Mouse (Mus musculus): ENCODE results near the gene Scyl2. TPM values are rescaled to one million over a fixed set of nuclear protein-coding genes. Genes with fewer than 3 reads are reported as not detected.

Gene Scyl2
- total RNA-seq, 2 experiments from 2014 or later, result 25.2 to 28.4 TPM

- no peak overlapping the region for H3K4me3 ChIP-seq
- H3K27ac ChIP-seq, result peak overlapping the region; percentile 39; the same call in 1 of the 2 replicates
- no peak for DNase-seq (ENCODE audit: low spot score in 2 of 2)
- TF ChIP-seq CTCF (conservative IDR thresholded peaks at IDR 0.05), result no peak
Measured at GRCm38 (mm10) chr10:89665679-89666078, 20.4 kb downstream of the Scyl2 start.

- no peak for TF ChIP-seq CTCF (conservative IDR thresholded peaks at IDR 0.05)
- no peak overlapping the region for H3K4me3 ChIP-seq
- DNase-seq (ENCODE audit: low spot score in 2 of 2), result no peak
- H3K27ac ChIP-seq, result peak overlapping the region; percentile 43; the same call in 1 of the 2 replicates
Measured at GRCm38 (mm10) chr10:89664977-89665645, 21.0 kb downstream of the Scyl2 start.

GRCm38 (mm10) chr10:89656366-89656765 lies 29.7 kb downstream of the Scyl2 start:
- DNase-seq (ENCODE audit: low spot score in 2 of 2), result peak; percentile 15 to 60
- Histone ChIP-seq H3K4me3 (no peak overlapping the region), H3K27ac (0 out of 2 replicates have a peak overlapping the region, but pooled peaks have one; percentile 10)
- TF ChIP-seq CTCF (conservative IDR thresholded peaks at IDR 0.05), result no peak

GRCm38 (mm10) chr10:89652912-89653311 lies 33.2 kb downstream of the Scyl2 start:
- H3K4me3 ChIP-seq, result no peak overlapping the region
- TF ChIP-seq CTCF (conservative IDR thresholded peaks at IDR 0.05), result no peak
- 0 out of 2 replicates have a peak overlapping the region, but pooled peaks have one; percentile 11 for H3K27ac ChIP-seq
- peak in 1 of 2 experiments; percentile 37 for DNase-seq (ENCODE audit: low spot score in 2 of 2)

- no peak for DNase-seq (ENCODE audit: low spot score in 2 of 2)
- H3K4me3 ChIP-seq, result no peak overlapping the region
- no peak for TF ChIP-seq CTCF (conservative IDR thresholded peaks at IDR 0.05)
- H3K27ac ChIP-seq, result no peak overlapping the region
Measured at GRCm38 (mm10) chr10:89651691-89652090, 34.4 kb downstream of the Scyl2 start.

- no peak for DNase-seq (ENCODE audit: low spot score in 2 of 2)
- Histone ChIP-seq H3K27ac (no peak overlapping the region), H3K4me3 (no peak overlapping the region)
- no peak for TF ChIP-seq CTCF (conservative IDR thresholded peaks at IDR 0.05)
Measured at GRCm38 (mm10) chr10:89646918-89647317, 39.2 kb downstream of the Scyl2 start.

- no peak overlapping the region for H3K4me3 ChIP-seq
- no peak for TF ChIP-seq CTCF (conservative IDR thresholded peaks at IDR 0.05)
- DNase-seq (ENCODE audit: low spot score in 2 of 2), result no peak
- no peak overlapping the region for H3K27ac ChIP-seq
Measured at GRCm38 (mm10) chr10:89637001-89637400, 49.1 kb downstream of the Scyl2 start.

GRCm38 (mm10) chr10:89635018-89635417 lies 51.1 kb downstream of the Scyl2 start:
- H3K27ac ChIP-seq, result no peak overlapping the region
- peak; percentile 67 for TF ChIP-seq CTCF (conservative IDR thresholded peaks at IDR 0.05)
- DNase-seq (ENCODE audit: low spot score in 2 of 2), result peak; percentile 12 to 27
- H3K4me3 ChIP-seq, result no peak overlapping the region

- H3K4me3 ChIP-seq, result no peak overlapping the region
- DNase-seq (ENCODE audit: low spot score in 2 of 2), result no peak
- TF ChIP-seq CTCF (conservative IDR thresholded peaks at IDR 0.05), result no peak
- H3K27ac ChIP-seq, result no peak overlapping the region
Measured at GRCm38 (mm10) chr10:89633736-89634426, 52.2 kb downstream of the Scyl2 start.

- Histone ChIP-seq H3K27ac (no peak overlapping the region), H3K4me3 (no peak overlapping the region)
- DNase-seq (ENCODE audit: low spot score in 2 of 2), result no peak
- no peak for TF ChIP-seq CTCF (conservative IDR thresholded peaks at IDR 0.05)
Measured at GRCm38 (mm10) chr10:89633121-89633520, 53.0 kb downstream of the Scyl2 start.

- no peak for DNase-seq (ENCODE audit: low spot score in 2 of 2)
- Histone ChIP-seq H3K27ac (no peak overlapping the region), H3K4me3 (no peak overlapping the region)
- TF ChIP-seq CTCF (conservative IDR thresholded peaks at IDR 0.05), result no peak
Measured at GRCm38 (mm10) chr10:89631831-89632230, 54.3 kb downstream of the Scyl2 start.

GRCm38 (mm10) chr10:89630564-89630963 lies 55.5 kb downstream of the Scyl2 start:
- no peak for DNase-seq (ENCODE audit: low spot score in 2 of 2)
- Histone ChIP-seq H3K4me3 (no peak overlapping the region), H3K27ac (no peak overlapping the region)
- TF ChIP-seq CTCF (conservative IDR thresholded peaks at IDR 0.05), result no peak

- H3K4me3 ChIP-seq, result no peak overlapping the region
- peak; percentile 55 to 81 for DNase-seq (ENCODE audit: low spot score in 2 of 2)
- TF ChIP-seq CTCF (conservative IDR thresholded peaks at IDR 0.05), result peak; percentile 89
- no peak overlapping the region for H3K27ac ChIP-seq
Measured at GRCm38 (mm10) chr10:89630052-89630451, 56.0 kb downstream of the Scyl2 start.

- H3K27ac ChIP-seq, result no peak overlapping the region
- TF ChIP-seq CTCF (conservative IDR thresholded peaks at IDR 0.05), result no peak
- no peak overlapping the region for H3K4me3 ChIP-seq
- no peak for DNase-seq (ENCODE audit: low spot score in 2 of 2)
Measured at GRCm38 (mm10) chr10:89626714-89627113, 59.4 kb downstream of the Scyl2 start.
